Mouse (Mus musculus) limb, embryonic 13.5 days (tissue): ENCODE measurements at regions not wholly inside any gene's neighbourhood (a gene's known extent, or its start where the extent isn't known, plus 50 kb on each side); places are given as distances from the start of the nearest gene placed in this dataset.

ENCODE experiments used
- ATAC-seq: fragments of 200-750 bp; cut with Nextera tagmentation; 2 replicates; pipeline ENCODE4 v1.8.0; 2017; ENCODE audit warnings: low read depth, moderate number of reproducible peaks, moderate TSS enrichment; ENCODE audit not compliant: low FRiP score
- H3K27ac ChIP-seq: fragments of 300-500 bp; sonication (generic); 2 replicates; pipeline ENCODE4 v1.5.1; 2015; ENCODE audit warnings: inconsistent platforms, mild to moderate bottlenecking, moderate library complexity
- H3K27me3 ChIP-seq: fragments of 300-500 bp; sonication (generic); 2 replicates; pipeline ENCODE4 v1.6.1; 2015; ENCODE audit warnings: mild to moderate bottlenecking, inconsistent platforms
- H3K36me3 ChIP-seq: fragments of 300-500 bp; sonication (generic); 2 replicates; pipeline ENCODE4 v1.6.1; 2015; ENCODE audit warnings: inconsistent platforms, mild to moderate bottlenecking, moderate library complexity
- H3K4me1 ChIP-seq: fragments of 300-500 bp; sonication (generic); 2 replicates; pipeline ENCODE4 v1.6.1; 2015; ENCODE audit warnings: inconsistent platforms
- H3K4me2 ChIP-seq: fragments of 300-500 bp; sonication (generic); replicated peaks from 2 replicates; pipeline ENCODE4 v1.6.1; 2015; ENCODE audit warnings: inconsistent platforms, mild to moderate bottlenecking, moderate library complexity
- H3K4me3 ChIP-seq: fragments of 300-500 bp; sonication (generic); 2 replicates; pipeline ENCODE4 v1.5.1; 2015; ENCODE audit warnings: moderate library complexity, mild to moderate bottlenecking, inconsistent platforms
- H3K9ac ChIP-seq: fragments of 300-500 bp; sonication (generic); 2 replicates; pipeline ENCODE4 v1.6.1; 2015; ENCODE audit warnings: mild to moderate bottlenecking, inconsistent platforms
- H3K9me3 ChIP-seq: fragments of 300-500 bp; sonication (generic); 2 replicates; pipeline ENCODE4 v1.6.1; 2016; ENCODE audit warnings: inconsistent platforms
- WGBS: fragments of 180-500 bp; shearing (Covaris S2); methylation state at CpG from one replicate; pipeline ENCODE4 v1.1.7; 2015; 5-methylcytosine and 5-hydroxymethylcytosine counted together

- H3K36me3 ChIP-seq: no peaks in the 10 kb centered on the region
- no peaks in the 10 kb centered on the region for H3K4me1 ChIP-seq
- H3K9me3 ChIP-seq: no peaks in the 10 kb centered on the region
- H3K4me2 ChIP-seq: no peak overlapping the region
- no peak overlapping the region for H3K9ac ChIP-seq
- H3K4me3 ChIP-seq: no peak overlapping the region
- 86% methylated on average over 6 of the region's 6 CpGs for WGBS
- no peak for ATAC-seq
- H3K27me3 ChIP-seq: no peaks in the 10 kb centered on the region
- H3K27ac ChIP-seq: no peak overlapping the region
Measured at GRCm38 (mm10) chr3:39165006-39165667, 278.4 kb downstream of the Fat4 start.

- no peak overlapping the region for H3K9ac ChIP-seq
- ATAC-seq: no peak
- no peak overlapping the region; the same call in 1 of the 2 replicates for H3K27ac ChIP-seq
- WGBS: 30% methylated on average over 3 of the region's 3 CpGs
- H3K27me3 ChIP-seq: no peaks in the 10 kb centered on the region
- H3K4me2 ChIP-seq: no peak overlapping the region
- H3K9me3 ChIP-seq: peaks cover 18% of the 10 kb centered on the region
- H3K36me3 ChIP-seq: no peaks in the 10 kb centered on the region
- no peak overlapping the region for H3K4me3 ChIP-seq
- no peaks in the 10 kb centered on the region for H3K4me1 ChIP-seq
Measured at GRCm38 (mm10) chr3:39182646-39183045, 295.9 kb downstream of the Fat4 start.

- Histone ChIP-seq H3K27me3 (no peaks in the 10 kb centered on the region), H3K4me1 (no peaks in the 10 kb centered on the region)
- WGBS: 89% methylated on average over 6 of the region's 6 CpGs
Measured at GRCm38 (mm10) chr3:39195102-39195501, 308.4 kb downstream of the Fat4 start.

GRCm38 (mm10) chr3:39202662-39203061 lies 315.9 kb downstream of the Fat4 start:
- Histone ChIP-seq H3K36me3 (no peaks in the 10 kb centered on the region), H3K9me3 (no peaks in the 10 kb centered on the region), H3K27ac (peak overlapping the region; percentile 22; the same call in 1 of the 2 replicates), H3K4me2 (no peak overlapping the region), H3K4me3 (no peak overlapping the region), H3K4me1 (peaks cover 13% of the 10 kb centered on the region), H3K9ac (no peak overlapping the region), H3K27me3 (no peaks in the 10 kb centered on the region)
- WGBS: 31% methylated on average over 7 of the region's 7 CpGs
- peak; percentile 64; the same call in 1 of the 2 replicates for ATAC-seq

More at GRCm38 (mm10) chr3:39195102-39195501, 308.4 kb downstream of the Fat4 start:
- Histone ChIP-seq H3K9me3 (no peaks in the 10 kb centered on the region), H3K4me2 (no peak overlapping the region), H3K4me3 (no peak overlapping the region), H3K9ac (no peak overlapping the region), H3K36me3 (no peaks in the 10 kb centered on the region), H3K27ac (no peak overlapping the region)
- no peak for ATAC-seq

- Histone ChIP-seq H3K4me1 (peaks cover 17% of the 10 kb centered on the region), H3K36me3 (no peaks in the 10 kb centered on the region), H3K27ac (no peak overlapping the region), H3K4me3 (no peak overlapping the region), H3K4me2 (no peak overlapping the region), H3K27me3 (no peaks in the 10 kb centered on the region), H3K9me3 (no peaks in the 10 kb centered on the region), H3K9ac (no peak overlapping the region)
- ATAC-seq: no peak
- 83% methylated on average over 1 of the region's 1 CpGs for WGBS
Measured at GRCm38 (mm10) chr3:39208651-39209050, 321.9 kb downstream of the Fat4 start.

GRCm38 (mm10) chr3:39209382-39210165 lies 322.8 kb downstream of the Fat4 start:
- no peaks in the 10 kb centered on the region for H3K27me3 ChIP-seq
- H3K27ac ChIP-seq: no peak overlapping the region
- H3K9me3 ChIP-seq: no peaks in the 10 kb centered on the region
- peaks cover 17% of the 10 kb centered on the region for H3K4me1 ChIP-seq
- no peak overlapping the region for H3K4me3 ChIP-seq
- no peak overlapping the region for H3K4me2 ChIP-seq
- 77% methylated on average over 8 of the region's 8 CpGs for WGBS
- ATAC-seq: no peak
- no peaks in the 10 kb centered on the region for H3K36me3 ChIP-seq
- no peak overlapping the region for H3K9ac ChIP-seq

GRCm38 (mm10) chr3:39211670-39212069 lies 324.9 kb downstream of the Fat4 start:
- peaks cover 17% of the 10 kb centered on the region for H3K4me1 ChIP-seq
- no peaks in the 10 kb centered on the region for H3K36me3 ChIP-seq
- ATAC-seq: no peak
- WGBS: 37% methylated on average over 5 of the region's 5 CpGs
- no peaks in the 10 kb centered on the region for H3K9me3 ChIP-seq
- H3K4me2 ChIP-seq: no peak overlapping the region
- no peak overlapping the region for H3K9ac ChIP-seq
- H3K27ac ChIP-seq: no peak overlapping the region
- no peak overlapping the region for H3K4me3 ChIP-seq
- H3K27me3 ChIP-seq: no peaks in the 10 kb centered on the region

GRCm38 (mm10) chr3:39220011-39220706 lies 333.4 kb downstream of the Fat4 start:
- Histone ChIP-seq H3K27ac (peak overlapping the region; percentile 22; the same call in 1 of the 2 replicates), H3K9ac (no peak overlapping the region), H3K4me3 (no peak overlapping the region), H3K36me3 (no peaks in the 10 kb centered on the region), H3K4me1 (peaks cover 7% of the 10 kb centered on the region), H3K9me3 (no peaks in the 10 kb centered on the region), H3K27me3 (no peaks in the 10 kb centered on the region), H3K4me2 (no peak overlapping the region)
- ATAC-seq: no peak
- 45% methylated on average over 10 of the region's 10 CpGs for WGBS

GRCm38 (mm10) chr3:39220707-39221034 lies 333.9 kb downstream of the Fat4 start:
- H3K9ac ChIP-seq: no peak overlapping the region
- H3K27ac ChIP-seq: no peak overlapping the region
- H3K4me3 ChIP-seq: no peak overlapping the region
- H3K4me2 ChIP-seq: no peak overlapping the region
- ATAC-seq: no peak
- peaks cover 7% of the 10 kb centered on the region for H3K4me1 ChIP-seq
- no peaks in the 10 kb centered on the region for H3K36me3 ChIP-seq
- no peaks in the 10 kb centered on the region for H3K9me3 ChIP-seq
- WGBS: 44% methylated on average over 2 of the region's 2 CpGs
- no peaks in the 10 kb centered on the region for H3K27me3 ChIP-seq

- 81% methylated on average over 4 of the region's 4 CpGs for WGBS
- H3K36me3 ChIP-seq: no peaks in the 10 kb centered on the region
Measured at GRCm38 (mm10) chr3:39222059-39222458, 335.3 kb downstream of the Fat4 start.

GRCm38 (mm10) chr3:39234921-39235320 lies 348.2 kb downstream of the Fat4 start:
- Histone ChIP-seq H3K27me3 (no peaks in the 10 kb centered on the region), H3K4me3 (no peak overlapping the region), H3K36me3 (no peaks in the 10 kb centered on the region), H3K9ac (no peak overlapping the region), H3K9me3 (no peaks in the 10 kb centered on the region), H3K4me1 (no peaks in the 10 kb centered on the region), H3K27ac (no peak overlapping the region), H3K4me2 (no peak overlapping the region)
- no peak for ATAC-seq
- 80% methylated on average over 2 of the region's 2 CpGs for WGBS

More at GRCm38 (mm10) chr3:39222059-39222458, 335.3 kb downstream of the Fat4 start:
- Histone ChIP-seq H3K9ac (no peak overlapping the region), H3K9me3 (no peaks in the 10 kb centered on the region), H3K4me1 (peaks cover 7% of the 10 kb centered on the region), H3K4me2 (no peak overlapping the region), H3K27me3 (no peaks in the 10 kb centered on the region), H3K27ac (no peak overlapping the region), H3K4me3 (no peak overlapping the region)
- no peak for ATAC-seq

- no peaks in the 10 kb centered on the region for H3K9me3 ChIP-seq
- no peak overlapping the region for H3K4me3 ChIP-seq
- no peaks in the 10 kb centered on the region for H3K27me3 ChIP-seq
- no peak for ATAC-seq
- peaks cover 13% of the 10 kb centered on the region for H3K4me1 ChIP-seq
- H3K9ac ChIP-seq: no peak overlapping the region
- no peak overlapping the region for H3K27ac ChIP-seq
- H3K4me2 ChIP-seq: no peak overlapping the region
- no peaks in the 10 kb centered on the region for H3K36me3 ChIP-seq
- 58% methylated on average over 4 of the region's 4 CpGs for WGBS
Measured at GRCm38 (mm10) chr3:39248712-39249111, 362.0 kb downstream of the Fat4 start.
